Mouse (Mus musculus): ENCODE results near the gene Ece1. TPM values are rescaled to one million over a fixed set of nuclear protein-coding genes. Genes with fewer than 3 reads are reported as not detected.
A peak's percentile ranks its signal among the peaks of the same experiment; 100 is the strongest.

Ece1 gene
- polyA plus RNA-seq, 1 experiment, result 6.0 TPM

- H3K27ac ChIP-seq (ENCODE audit: control insufficient read depth, insufficient read depth, low read depth, low read length), result no peak overlapping the region
- no peaks in the 10 kb centered on the region for H3K27me3 ChIP-seq (ENCODE audit: control insufficient read depth, insufficient read depth, low read length)
- H3K4me3 ChIP-seq (ENCODE audit: control insufficient read depth, low read depth, low read length), result peak overlapping the region; percentile 83
- peaks cover 12% of the 10 kb centered on the region for H3K4me1 ChIP-seq (ENCODE audit: control insufficient read depth, insufficient read depth, low read length)
- TF ChIP-seq CTCF (IDR thresholded peaks at IDR 0.05; ENCODE audit: control insufficient read depth, insufficient read depth, insufficient replicate concordance, low read depth, low read length), result no peak
- 0 out of 2 replicates have a peak, but pooled peaks have one; percentile 22 for TF ChIP-seq POLR2A (IDR thresholded peaks at IDR 0.05; ENCODE audit: control insufficient read depth, low read depth, low read length)
- H3K36me3 ChIP-seq (ENCODE audit: control insufficient read depth, insufficient read depth, low read length), result no peaks in the 10 kb centered on the region
Measured at GRCm38 (mm10) chr4:137913321-137914057, 51.5 kb downstream of the Ece1 start.

GRCm38 (mm10) chr4:137917591-137917990 lies 55.6 kb downstream of the Ece1 start:
- TF ChIP-seq POLR2A (IDR thresholded peaks at IDR 0.05; ENCODE audit: control insufficient read depth, low read depth, low read length) (no peak), CTCF (IDR thresholded peaks at IDR 0.05; ENCODE audit: control insufficient read depth, insufficient read depth, insufficient replicate concordance, low read depth, low read length) (no peak)
- peaks cover 12% of the 10 kb centered on the region for H3K4me1 ChIP-seq (ENCODE audit: control insufficient read depth, insufficient read depth, low read length)
- H3K27me3 ChIP-seq (ENCODE audit: control insufficient read depth, insufficient read depth, low read length), result no peaks in the 10 kb centered on the region
- H3K27ac ChIP-seq (ENCODE audit: control insufficient read depth, insufficient read depth, low read depth, low read length), result no peak overlapping the region
- H3K4me3 ChIP-seq (ENCODE audit: control insufficient read depth, low read depth, low read length), result no peak overlapping the region
- H3K36me3 ChIP-seq (ENCODE audit: control insufficient read depth, insufficient read depth, low read length), result no peaks in the 10 kb centered on the region

GRCm38 (mm10) chr4:137918559-137918958 lies 56.5 kb downstream of the Ece1 start:
- Histone ChIP-seq H3K36me3 (ENCODE audit: control insufficient read depth, insufficient read depth, low read length) (no peaks in the 10 kb centered on the region), H3K27ac (ENCODE audit: control insufficient read depth, insufficient read depth, low read depth, low read length) (no peak overlapping the region), H3K4me1 (ENCODE audit: control insufficient read depth, insufficient read depth, low read length) (peaks cover 8% of the 10 kb centered on the region), H3K27me3 (ENCODE audit: control insufficient read depth, insufficient read depth, low read length) (no peaks in the 10 kb centered on the region), H3K4me3 (ENCODE audit: control insufficient read depth, low read depth, low read length) (no peak overlapping the region)
- TF ChIP-seq CTCF (IDR thresholded peaks at IDR 0.05; ENCODE audit: control insufficient read depth, insufficient read depth, insufficient replicate concordance, low read depth, low read length) (no peak), POLR2A (IDR thresholded peaks at IDR 0.05; ENCODE audit: control insufficient read depth, low read depth, low read length) (no peak)

GRCm38 (mm10) chr4:137919116-137919515 lies 57.1 kb downstream of the Ece1 start:
- no peak for TF ChIP-seq CTCF (IDR thresholded peaks at IDR 0.05; ENCODE audit: control insufficient read depth, insufficient read depth, insufficient replicate concordance, low read depth, low read length)
- no peak for TF ChIP-seq POLR2A (IDR thresholded peaks at IDR 0.05; ENCODE audit: control insufficient read depth, low read depth, low read length)
- Histone ChIP-seq H3K4me1 (ENCODE audit: control insufficient read depth, insufficient read depth, low read length) (peaks cover 3% of the 10 kb centered on the region; the same call in 1 of the 2 replicates), H3K27me3 (ENCODE audit: control insufficient read depth, insufficient read depth, low read length) (no peaks in the 10 kb centered on the region), H3K4me3 (ENCODE audit: control insufficient read depth, low read depth, low read length) (no peak overlapping the region), H3K36me3 (ENCODE audit: control insufficient read depth, insufficient read depth, low read length) (no peaks in the 10 kb centered on the region), H3K27ac (ENCODE audit: control insufficient read depth, insufficient read depth, low read depth, low read length) (no peak overlapping the region; the same call in 1 of the 2 replicates)

- Histone ChIP-seq H3K27me3 (ENCODE audit: control insufficient read depth, insufficient read depth, low read length) (no peaks in the 10 kb centered on the region), H3K27ac (ENCODE audit: control insufficient read depth, insufficient read depth, low read depth, low read length) (peak overlapping the region; percentile 79), H3K4me3 (ENCODE audit: control insufficient read depth, low read depth, low read length) (no peak overlapping the region), H3K36me3 (ENCODE audit: control insufficient read depth, insufficient read depth, low read length) (no peaks in the 10 kb centered on the region), H3K4me1 (ENCODE audit: control insufficient read depth, insufficient read depth, low read length) (no peaks in the 10 kb centered on the region)
- no peak for TF ChIP-seq CTCF (IDR thresholded peaks at IDR 0.05; ENCODE audit: control insufficient read depth, insufficient read depth, insufficient replicate concordance, low read depth, low read length)
- TF ChIP-seq POLR2A (IDR thresholded peaks at IDR 0.05; ENCODE audit: control insufficient read depth, low read depth, low read length), result no peak
Measured at GRCm38 (mm10) chr4:137920005-137920404, 58.0 kb downstream of the Ece1 start.

GRCm38 (mm10) chr4:137920500-137920961 lies 58.5 kb downstream of the Ece1 start:
- no peak overlapping the region for H3K4me3 ChIP-seq (ENCODE audit: control insufficient read depth, low read depth, low read length)
- TF ChIP-seq CTCF (IDR thresholded peaks at IDR 0.05; ENCODE audit: control insufficient read depth, insufficient read depth, insufficient replicate concordance, low read depth, low read length), result no peak
- TF ChIP-seq POLR2A (IDR thresholded peaks at IDR 0.05; ENCODE audit: control insufficient read depth, low read depth, low read length), result no peak
- no peaks in the 10 kb centered on the region for H3K36me3 ChIP-seq (ENCODE audit: control insufficient read depth, insufficient read depth, low read length)
- H3K27ac ChIP-seq (ENCODE audit: control insufficient read depth, insufficient read depth, low read depth, low read length), result peak overlapping the region; percentile 79
- no peaks in the 10 kb centered on the region for H3K4me1 ChIP-seq (ENCODE audit: control insufficient read depth, insufficient read depth, low read length)
- H3K27me3 ChIP-seq (ENCODE audit: control insufficient read depth, insufficient read depth, low read length), result no peaks in the 10 kb centered on the region

GRCm38 (mm10) chr4:137921510-137921909 lies 59.5 kb downstream of the Ece1 start:
- no peaks in the 10 kb centered on the region for H3K4me1 ChIP-seq (ENCODE audit: control insufficient read depth, insufficient read depth, low read length)
- H3K4me3 ChIP-seq (ENCODE audit: control insufficient read depth, low read depth, low read length), result no peak overlapping the region
- no peaks in the 10 kb centered on the region for H3K27me3 ChIP-seq (ENCODE audit: control insufficient read depth, insufficient read depth, low read length)
- H3K36me3 ChIP-seq (ENCODE audit: control insufficient read depth, insufficient read depth, low read length), result no peaks in the 10 kb centered on the region
- TF ChIP-seq CTCF (IDR thresholded peaks at IDR 0.05; ENCODE audit: control insufficient read depth, insufficient read depth, insufficient replicate concordance, low read depth, low read length) (no peak), POLR2A (IDR thresholded peaks at IDR 0.05; ENCODE audit: control insufficient read depth, low read depth, low read length) (no peak)
- no peak overlapping the region for H3K27ac ChIP-seq (ENCODE audit: control insufficient read depth, insufficient read depth, low read depth, low read length)

All from testis, adult 2 months (tissue).